Mouse (Mus musculus): Measurements from ENCODE around the gene Ywhaq. TPM values are rescaled to one million over a fixed set of nuclear protein-coding genes. Genes with fewer than 3 reads are reported as not detected.

The Ywhaq gene
- polyA plus RNA-seq, 1 experiment from 2014 or later: 660 TPM

GRCm38 (mm10) chr12:21375376-21376157 is 41.9 kb downstream of the Ywhaq start:
- WGBS: 28% methylated on average over 3 of the region's 3 CpGs
- no peak overlapping the region for H3K4me2 ChIP-seq (ENCODE audit: low read depth, low read length)

GRCm38 (mm10) chr12:21373820-21374475 is 43.5 kb downstream of the Ywhaq start:
- no peaks in the 10 kb centered on the region for H3K36me3 ChIP-seq (ENCODE audit: control insufficient read depth, insufficient read depth, low read length)
- H3K4me2 ChIP-seq (ENCODE audit: low read depth, low read length): peak overlapping the region; percentile 68
- peaks cover 5% of the 10 kb centered on the region; the same call in 1 of the 2 replicates for H3K4me1 ChIP-seq (replicated peaks; ENCODE audit: control insufficient read depth, insufficient read depth, low read length)
- peak; percentile 56 for ATAC-seq (ENCODE audit: low read depth)
- H3K4me3 ChIP-seq (ENCODE audit: low read length): peak overlapping the region; percentile 80
- WGBS: 2% methylated on average over 24 of the region's 24 CpGs
- peak overlapping the region; percentile 95 for H3K9ac ChIP-seq (ENCODE audit: low read length)
- H3K27me3 ChIP-seq (ENCODE audit: control insufficient read depth, insufficient read depth, low read depth, low read length): no peaks in the 10 kb centered on the region
- peak overlapping the region; percentile 98 for H3K27ac ChIP-seq (ENCODE audit: low read length)
- no peaks in the 10 kb centered on the region for H3K9me3 ChIP-seq (ENCODE audit: control insufficient read depth, low read length)

More at GRCm38 (mm10) chr12:21375376-21376157, 41.9 kb downstream of the Ywhaq start:
- H3K9me3 ChIP-seq (ENCODE audit: control insufficient read depth, low read length): no peaks in the 10 kb centered on the region
- H3K27me3 ChIP-seq (ENCODE audit: control insufficient read depth, insufficient read depth, low read depth, low read length): no peaks in the 10 kb centered on the region
- no peak for ATAC-seq (ENCODE audit: low read depth)
- H3K9ac ChIP-seq (ENCODE audit: low read length): no peak overlapping the region
- H3K4me3 ChIP-seq (ENCODE audit: low read length): no peak overlapping the region
- peaks cover 5% of the 10 kb centered on the region; the same call in 1 of the 2 replicates for H3K4me1 ChIP-seq (replicated peaks; ENCODE audit: control insufficient read depth, insufficient read depth, low read length)
- H3K36me3 ChIP-seq (ENCODE audit: control insufficient read depth, insufficient read depth, low read length): no peaks in the 10 kb centered on the region
- H3K27ac ChIP-seq (ENCODE audit: low read length): no peak overlapping the region

GRCm38 (mm10) chr12:21373100-21373819 is 44.2 kb downstream of the Ywhaq start, which contains the start of gene Adam17:
Gene Adam17 (minus strand): TSS chr12:21373632.
- H3K27ac ChIP-seq (ENCODE audit: low read length): peak within 1 kb of the TSS; percentile 98
- H3K4me3 ChIP-seq (ENCODE audit: low read length): peak within 1 kb of the TSS; percentile 80
- H3K4me1 ChIP-seq (replicated peaks; ENCODE audit: control insufficient read depth, insufficient read depth, low read length): peaks cover 5% of the 10 kb centered on the region; the same call in 1 of the 2 replicates
- no peaks in the 10 kb centered on the region for H3K36me3 ChIP-seq (ENCODE audit: control insufficient read depth, insufficient read depth, low read length)
- peak; percentile 99 for ATAC-seq (ENCODE audit: low read depth)
- WGBS: under 1% methylated on average over 55 of the region's 55 CpGs
- H3K27me3 ChIP-seq (ENCODE audit: control insufficient read depth, insufficient read depth, low read depth, low read length): no peaks in the 10 kb centered on the region
- no peaks in the 10 kb centered on the region for H3K9me3 ChIP-seq (ENCODE audit: control insufficient read depth, low read length)
- peak within 1 kb of the TSS; percentile 95 for H3K9ac ChIP-seq (ENCODE audit: low read length)
- H3K4me2 ChIP-seq (ENCODE audit: low read depth, low read length): peak within 1 kb of the TSS; percentile 68

- Histone ChIP-seq H3K9ac (ENCODE audit: low read length) (no peak overlapping the region), H3K4me1 (replicated peaks; ENCODE audit: control insufficient read depth, insufficient read depth, low read length) (peaks cover 5% of the 10 kb centered on the region; the same call in 1 of the 2 replicates), H3K27ac (ENCODE audit: low read length) (no peak overlapping the region), H3K36me3 (ENCODE audit: control insufficient read depth, insufficient read depth, low read length) (no peaks in the 10 kb centered on the region), H3K27me3 (ENCODE audit: control insufficient read depth, insufficient read depth, low read depth, low read length) (no peaks in the 10 kb centered on the region), H3K9me3 (ENCODE audit: control insufficient read depth, low read length) (no peaks in the 10 kb centered on the region), H3K4me2 (ENCODE audit: low read depth, low read length) (no peak overlapping the region), H3K4me3 (ENCODE audit: low read length) (no peak overlapping the region)
- WGBS: 94% methylated on average over 1 of the region's 1 CpGs
- no peak for ATAC-seq (ENCODE audit: low read depth)
These were observed 47.3 kb downstream of the Ywhaq start for GRCm38 (mm10) chr12:21370035-21370611.

DNA sequence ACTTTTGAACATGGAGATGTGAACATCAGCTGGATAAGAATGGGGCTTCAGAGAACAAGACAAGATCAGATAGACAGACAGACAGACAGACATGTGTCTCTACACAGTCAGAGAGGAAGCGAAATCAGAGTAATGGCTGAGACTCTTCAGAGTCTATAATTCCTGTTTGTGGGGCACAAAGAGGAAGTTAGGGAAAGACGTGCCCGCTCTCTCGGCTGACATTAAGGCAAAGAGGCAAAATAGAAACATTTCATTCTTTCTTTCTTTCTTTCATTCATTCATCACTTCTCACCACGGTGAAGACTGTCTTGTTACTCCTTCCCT is 48.4 kb downstream of the Ywhaq start:
- no peaks in the 10 kb centered on the region for H3K36me3 ChIP-seq (ENCODE audit: control insufficient read depth, insufficient read depth, low read length)
- H3K4me2 ChIP-seq (ENCODE audit: low read depth, low read length): no peak overlapping the region
- no peaks in the 10 kb centered on the region for H3K27me3 ChIP-seq (ENCODE audit: control insufficient read depth, insufficient read depth, low read depth, low read length)
- no peaks in the 10 kb centered on the region for H3K9me3 ChIP-seq (ENCODE audit: control insufficient read depth, low read length)
- H3K4me3 ChIP-seq (ENCODE audit: low read length): no peak overlapping the region
- no peak overlapping the region for H3K27ac ChIP-seq (ENCODE audit: low read length)
- H3K9ac ChIP-seq (ENCODE audit: low read length): no peak overlapping the region
- 0 out of 2 replicates have a peak, but pooled peaks cover 5% of the 10 kb centered on the region for H3K4me1 ChIP-seq (replicated peaks; ENCODE audit: control insufficient read depth, insufficient read depth, low read length)
- WGBS: 89% methylated on average over 5 of the region's 5 CpGs
- ATAC-seq (ENCODE audit: low read depth): no peak

DNA sequence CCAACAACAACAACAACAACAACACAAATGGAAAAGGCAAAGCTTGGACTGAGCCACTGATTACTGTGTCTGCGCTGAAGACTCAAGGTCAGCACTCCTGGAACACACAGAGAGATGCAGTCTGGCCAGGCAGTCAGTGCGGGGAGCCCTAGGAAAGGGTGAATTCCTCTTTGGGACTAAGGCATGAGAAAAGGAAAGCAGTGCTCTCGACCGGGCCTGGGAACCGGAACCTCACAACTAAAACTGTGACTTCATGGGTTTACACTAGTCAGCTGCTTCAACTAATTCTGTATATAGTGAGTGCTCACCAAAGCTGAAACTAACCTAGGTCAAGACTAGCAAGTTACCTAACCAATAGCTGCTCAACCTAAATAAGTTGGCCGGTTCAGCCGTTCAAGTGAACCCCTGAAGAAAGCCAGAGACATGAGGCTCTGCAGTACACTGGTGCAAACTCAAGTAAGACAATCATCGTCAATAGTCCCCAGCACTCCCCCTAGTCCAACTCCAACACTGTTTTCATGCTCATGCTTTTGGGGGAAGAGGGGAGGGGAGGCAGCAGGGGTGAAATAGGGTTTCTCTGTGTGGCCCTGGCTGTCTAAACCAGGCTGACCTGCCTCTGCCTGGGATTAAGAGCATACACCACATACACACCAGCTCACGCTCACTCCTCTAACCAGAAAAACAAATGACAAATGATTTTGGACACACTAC is 48.9 kb downstream of the Ywhaq start:
- H3K36me3 ChIP-seq (ENCODE audit: control insufficient read depth, insufficient read depth, low read length): no peaks in the 10 kb centered on the region
- no peaks in the 10 kb centered on the region for H3K27me3 ChIP-seq (ENCODE audit: control insufficient read depth, insufficient read depth, low read depth, low read length)
- H3K4me2 ChIP-seq (ENCODE audit: low read depth, low read length): no peak overlapping the region
- no peak overlapping the region for H3K9ac ChIP-seq (ENCODE audit: low read length)
- 92% methylated on average over 9 of the region's 9 CpGs for WGBS
- no peak overlapping the region for H3K4me3 ChIP-seq (ENCODE audit: low read length)
- 0 out of 2 replicates have a peak, but pooled peaks cover 5% of the 10 kb centered on the region for H3K4me1 ChIP-seq (replicated peaks; ENCODE audit: control insufficient read depth, insufficient read depth, low read length)
- no peak for ATAC-seq (ENCODE audit: low read depth)
- no peak overlapping the region for H3K27ac ChIP-seq (ENCODE audit: low read length)
- H3K9me3 ChIP-seq (ENCODE audit: control insufficient read depth, low read length): no peaks in the 10 kb centered on the region

DNA sequence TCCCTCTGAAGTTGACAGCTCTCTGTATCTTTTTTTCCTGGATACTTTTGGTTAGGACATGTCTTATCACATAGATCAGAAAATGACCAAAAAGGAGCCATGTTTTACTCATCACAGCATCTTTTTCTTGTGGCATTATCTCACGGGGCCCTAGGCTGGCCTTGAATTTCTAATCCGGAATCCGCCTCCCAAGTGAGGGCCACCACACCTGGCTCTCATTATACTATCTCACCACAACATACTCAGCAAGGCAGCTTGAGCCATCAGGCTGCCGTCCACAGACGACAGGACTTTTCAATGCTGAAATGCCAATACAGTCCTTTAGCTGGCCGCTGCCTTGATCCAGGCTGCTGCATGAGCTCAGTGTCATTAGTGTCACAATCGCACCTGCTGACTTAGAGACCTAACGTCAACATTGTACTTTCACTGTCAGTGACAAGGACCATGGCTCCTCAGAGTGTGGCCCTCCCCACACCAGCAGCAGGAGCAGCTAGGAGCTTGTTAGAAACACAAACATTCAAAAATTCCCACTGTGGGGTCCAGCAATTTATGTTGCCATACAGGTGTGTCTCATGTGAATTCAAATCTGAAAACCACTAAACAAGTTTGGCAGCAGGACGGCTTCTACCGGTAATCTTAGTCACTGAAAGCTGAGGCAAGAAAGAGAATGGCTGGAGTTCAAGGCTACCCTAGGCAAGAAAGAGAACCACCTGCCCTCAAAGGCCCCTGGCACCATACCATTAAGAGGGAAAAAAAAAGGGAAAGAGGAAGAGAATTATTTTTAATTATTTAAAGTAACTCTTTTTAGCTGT is 52.6 kb downstream of the Ywhaq start:
- Histone ChIP-seq H3K27ac (ENCODE audit: low read length) (no peak overlapping the region), H3K27me3 (ENCODE audit: control insufficient read depth, insufficient read depth, low read depth, low read length) (no peaks in the 10 kb centered on the region), H3K9ac (ENCODE audit: low read length) (no peak overlapping the region), H3K4me2 (ENCODE audit: low read depth, low read length) (no peak overlapping the region), H3K4me3 (ENCODE audit: low read length) (no peak overlapping the region), H3K36me3 (ENCODE audit: control insufficient read depth, insufficient read depth, low read length) (no peaks in the 10 kb centered on the region), H3K9me3 (ENCODE audit: control insufficient read depth, low read length) (no peaks in the 10 kb centered on the region), H3K4me1 (replicated peaks; ENCODE audit: control insufficient read depth, insufficient read depth, low read length) (0 out of 2 replicates have a peak, but pooled peaks cover 3% of the 10 kb centered on the region)
- 74% methylated on average over 10 of the region's 10 CpGs for WGBS
- ATAC-seq (ENCODE audit: low read depth): no peak

- 86% methylated on average over 3 of the region's 3 CpGs for WGBS
- ATAC-seq (ENCODE audit: low read depth): no peak
- no peaks in the 10 kb centered on the region for H3K9me3 ChIP-seq (ENCODE audit: control insufficient read depth, low read length)
These were observed 54.2 kb downstream of the Ywhaq start for GRCm38 (mm10) chr12:21363195-21363594.

More at GRCm38 (mm10) chr12:21363195-21363594, 54.2 kb downstream of the Ywhaq start:
- 0 out of 2 replicates have a peak, but pooled peaks cover 3% of the 10 kb centered on the region for H3K4me1 ChIP-seq (replicated peaks; ENCODE audit: control insufficient read depth, insufficient read depth, low read length)
- no peak overlapping the region for H3K9ac ChIP-seq (ENCODE audit: low read length)
- no peaks in the 10 kb centered on the region for H3K36me3 ChIP-seq (ENCODE audit: control insufficient read depth, insufficient read depth, low read length)
- no peak overlapping the region for H3K4me2 ChIP-seq (ENCODE audit: low read depth, low read length)
- no peak overlapping the region for H3K4me3 ChIP-seq (ENCODE audit: low read length)
- no peaks in the 10 kb centered on the region for H3K27me3 ChIP-seq (ENCODE audit: control insufficient read depth, insufficient read depth, low read depth, low read length)
- H3K27ac ChIP-seq (ENCODE audit: low read length): peak overlapping the region; percentile 84
